Mouse (Mus musculus): Measurements from ENCODE around the gene Myo1c.
"Not testable (repeated sequence)": the region's sequence is repeated elsewhere in the genome, so short reads cannot be mapped to it uniquely, and the experiment has no call there.

Gene Myo1c

GRCm38 (mm10) chr11:75669853-75670200 is 19.5 kb downstream of the Myo1c start:
- no peak for DNase-seq

- DNase-seq = no peak
These were observed 21.3 kb downstream of the Myo1c start for GRCm38 (mm10) chr11:75671426-75672180.

GRCm38 (mm10) chr11:75673411-75673810 is 23.1 kb downstream of the Myo1c start:
- DNase-seq = no peak

- DNase-seq = no peak
These were observed 24.6 kb downstream of the Myo1c start for GRCm38 (mm10) chr11:75674875-75675274.

GRCm38 (mm10) chr11:75677881-75678746 is 27.8 kb downstream of the Myo1c start:
- DNase-seq = peak; percentile 10

- DNase-seq = peak; percentile 100
These were observed 28.6 kb downstream of the Myo1c start, which contains the start of gene Crk for GRCm38 (mm10) chr11:75678747-75679438. TSS of gene Crk (plus strand) at chr11:75679259.

GRCm38 (mm10) chr11:75679439-75680171 is 29.3 kb downstream of the Myo1c start:
- DNase-seq = no peak

- no peak for DNase-seq
These were observed 34.2 kb downstream of the Myo1c start for GRCm38 (mm10) chr11:75684462-75684861.

GRCm38 (mm10) chr11:75684956-75685355 is 34.7 kb downstream of the Myo1c start:
- DNase-seq = no peak

- no peak for DNase-seq
These were observed 37.2 kb downstream of the Myo1c start for GRCm38 (mm10) chr11:75687343-75687993.

- no peak for DNase-seq
These were observed 37.8 kb downstream of the Myo1c start for GRCm38 (mm10) chr11:75688132-75688531.

GRCm38 (mm10) chr11:75689977-75690376 is 39.7 kb downstream of the Myo1c start:
- DNase-seq = no peak

GRCm38 (mm10) chr11:75691047-75691446 is 40.7 kb downstream of the Myo1c start:
- DNase-seq = no peak

GRCm38 (mm10) chr11:75693570-75693969 is 43.3 kb downstream of the Myo1c start:
- no peak for DNase-seq

GRCm38 (mm10) chr11:75697464-75697863 is 47.2 kb downstream of the Myo1c start:
- DNase-seq = not testable (repeated sequence)

GRCm38 (mm10) chr11:75700557-75700956 is 50.3 kb downstream of the Myo1c start:
- no peak for DNase-seq

GRCm38 (mm10) chr11:75702761-75703160 is 52.5 kb downstream of the Myo1c start:
- no peak for DNase-seq

- DNase-seq = no peak
These were observed 53.4 kb downstream of the Myo1c start for GRCm38 (mm10) chr11:75703748-75704147.

GRCm38 (mm10) chr11:75713949-75714348 is 63.6 kb downstream of the Myo1c start:
- no peak for DNase-seq

GRCm38 (mm10) chr11:75715556-75715955 is 65.3 kb downstream of the Myo1c start:
- no peak for DNase-seq

- no peak for DNase-seq
These were observed 66.5 kb downstream of the Myo1c start for GRCm38 (mm10) chr11:75716661-75717325.

GRCm38 (mm10) chr11:75722339-75722738 is 72.0 kb downstream of the Myo1c start:
- DNase-seq = no peak

Measured in thymus, postnatal 25 days (tissue).